Mouse (Mus musculus) lung, postnatal 0 days (tissue): ENCODE results near the gene Ddah1.

Experiments
- CTCF ChIP-seq: IDR thresholded peaks from 2 replicates; pipeline ENCODE4 v1.5.1; 2016; ENCODE audit warnings: antibody characterized with exemption, mild to moderate bottlenecking
- EP300 ChIP-seq: IDR thresholded peaks from 2 replicates; pipeline ENCODE4 v1.6.1; 2016; ENCODE audit warnings: antibody characterized with exemption, mild to moderate bottlenecking, control low read depth

- no peak for TF ChIP-seq EP300
- no peak for TF ChIP-seq CTCF
Measured at GRCm38 (mm10) chr3:145854427-145854826, 96.0 kb downstream of the Ddah1 start.
